Mouse (Mus musculus) kidney, embryonic 16.5 days (tissue): ENCODE data around the gene Lhx6. TPM values are rescaled to one million over a fixed set of nuclear protein-coding genes. Genes with fewer than 3 reads are reported as not detected.

Source experiments
- polyA plus RNA-seq: library from polyadenylated mRNA; unstranded; fragments of >200 nt; fragmentation: Nextera tagmentation; extraction: Ambion mirVana; gene quantifications from 2 replicates; pipeline ENCODE4 v1.2.1, GENCODE M21; 2015

Lhx6 gene
- polyA plus RNA-seq, 1 experiment from 2014 or later = 2.9 TPM

Other genes with a start within 250 kb of the Lhx6 start
- gene Ttll11, start 125.5 kb downstream of the Lhx6 start, polyA plus RNA-seq = 0.28 and 0.75 TPM in 2 replicates
- gene Ndufa8, start 56.0 kb downstream of the Lhx6 start, polyA plus RNA-seq = 282 and 308 TPM in 2 replicates
- gene Morn5, start 56.0 kb downstream of the Lhx6 start, polyA plus RNA-seq = 0.69 and 0.70 TPM in 2 replicates
- gene Mrrf, start 31.0 kb upstream of the Lhx6 start, polyA plus RNA-seq = 27.3 and 31.7 TPM in 2 replicates
- gene Rbm18, start 31.4 kb upstream of the Lhx6 start, polyA plus RNA-seq = 74.5 and 75.4 TPM in 2 replicates
- 39.9 and 40.1 TPM in 2 replicates for gene Ptgs1, start 125.0 kb upstream of the Lhx6 start, polyA plus RNA-seq